Mouse (Mus musculus): ENCODE measurements around the gene Mtch2. TPM values are rescaled to one million over a fixed set of nuclear protein-coding genes. Genes with fewer than 3 reads are reported as not detected.
"Not testable (repeated sequence)": the region's sequence is repeated elsewhere in the genome, so short reads cannot be mapped to it uniquely, and the experiment has no call there.

Gene Mtch2
- total RNA-seq (2021), result 248 and 259 TPM in 2 replicates
- long read RNA-seq, transcript Mtch2-205 (13 exons, 2,596 nt), result major isoform, 262 of 313 reads
- long read RNA-seq, transcript Mtch2-202 (12 exons, 2,281 nt), result minor isoform, 6 of 313 reads
- long read RNA-seq, partial matches to known transcripts, result 10 of 313 reads
- long read RNA-seq, other reads (novel, unspliced or antisense), result 27 of 313 reads

DNA sequence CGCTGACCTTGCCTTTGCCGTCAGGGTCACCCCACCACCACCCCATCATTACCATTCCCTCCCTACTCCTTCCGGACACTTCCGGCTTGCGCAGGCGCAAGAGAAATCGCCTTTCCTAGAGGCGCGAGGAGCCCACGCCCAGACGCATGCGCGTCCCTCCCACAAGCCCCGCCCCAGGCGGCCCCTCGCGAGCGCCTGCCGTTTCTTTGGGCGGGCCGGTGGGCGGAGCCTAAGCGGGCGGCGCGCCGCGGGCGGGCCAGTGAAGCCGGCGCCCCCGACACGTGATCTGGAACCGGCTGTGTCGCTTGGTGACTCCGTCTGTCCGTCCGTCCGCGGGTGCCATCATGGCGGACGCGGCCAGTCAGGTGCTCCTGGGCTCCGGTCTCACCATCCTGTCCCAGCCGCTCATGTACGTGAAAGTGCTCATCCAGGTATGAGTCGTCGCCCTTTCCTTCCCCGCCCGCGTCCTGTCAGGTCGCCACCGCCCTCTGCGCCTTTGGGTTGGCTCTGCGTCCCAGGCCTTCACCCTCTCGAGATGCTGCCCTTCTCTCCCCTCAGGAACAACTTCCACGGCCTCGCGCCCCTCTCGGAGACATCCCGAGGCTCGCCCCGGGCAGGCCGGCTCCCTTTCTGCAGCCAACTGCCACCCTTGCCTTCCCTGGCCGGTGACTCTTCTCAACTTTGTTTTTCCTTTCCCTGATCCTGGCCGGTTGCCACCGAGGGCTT is at the start of gene Mtch2:
TSS of gene Mtch2 (plus strand) at position 201 of the 726 bp plus-strand sequence.
- peak; percentile 100 for DNase-seq

DNA sequence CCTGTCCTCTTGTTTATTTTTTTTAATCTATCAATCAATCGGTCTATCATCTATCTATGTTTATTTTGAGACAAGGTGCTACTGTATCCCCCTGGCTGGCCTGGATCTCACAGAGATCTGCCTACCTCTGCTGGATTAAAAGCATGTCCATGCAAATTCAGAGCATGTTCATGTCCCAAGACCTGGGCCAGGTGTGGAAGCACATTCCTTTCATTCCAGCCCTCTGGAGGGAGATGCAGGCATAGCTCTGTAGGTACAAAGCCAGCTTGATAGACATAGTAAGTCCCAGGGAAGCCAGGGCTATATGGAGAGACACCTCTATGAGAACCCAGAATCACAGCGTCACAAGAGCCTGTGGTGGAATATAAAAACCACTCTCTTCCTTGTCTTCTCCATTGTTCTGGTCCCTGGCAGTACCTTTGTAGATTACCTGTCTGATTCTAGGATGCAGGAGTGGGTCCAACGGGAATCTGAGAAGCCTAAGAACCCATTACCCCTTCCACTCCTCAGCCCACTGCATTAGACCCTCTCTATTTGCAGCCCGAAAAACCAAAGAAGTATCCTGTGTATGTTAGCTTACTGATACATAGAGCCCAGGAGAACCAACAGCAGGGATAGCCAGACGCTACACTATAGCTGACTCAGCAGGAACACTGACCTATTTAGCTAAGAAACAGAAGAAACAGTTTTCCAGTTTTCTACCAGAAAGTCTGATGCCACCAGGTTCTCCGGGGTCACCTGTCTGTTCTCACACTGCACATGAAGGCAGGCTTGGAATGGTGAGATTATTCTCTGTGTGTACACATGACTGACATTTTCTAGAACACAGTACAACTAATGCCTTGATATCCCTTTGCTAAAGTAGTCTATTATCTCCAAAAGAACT is 38.5 kb upstream of the Mtch2 start:
- DNase-seq, result no peak

DNA sequence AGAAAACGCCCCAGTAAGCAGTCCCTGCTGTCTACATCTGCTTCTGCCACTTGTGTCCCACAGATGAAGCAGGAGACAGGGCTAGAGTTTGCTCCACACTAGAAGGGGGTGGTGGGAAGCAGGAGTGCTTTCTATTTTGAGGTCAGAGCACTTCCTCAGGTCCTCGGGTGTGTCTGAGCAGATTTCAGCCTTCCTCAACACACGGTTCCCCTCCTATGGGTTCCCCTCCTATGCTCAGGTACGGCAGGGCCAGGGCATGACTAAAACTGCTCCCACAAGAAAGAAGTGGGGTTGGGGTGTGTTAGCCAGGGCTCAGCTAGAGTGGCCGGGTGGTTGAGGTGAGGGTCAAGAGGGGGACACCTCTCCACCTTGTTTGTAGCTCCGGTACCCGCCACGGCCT is 36.2 kb upstream of the Mtch2 start:
- no peak for DNase-seq

DNA sequence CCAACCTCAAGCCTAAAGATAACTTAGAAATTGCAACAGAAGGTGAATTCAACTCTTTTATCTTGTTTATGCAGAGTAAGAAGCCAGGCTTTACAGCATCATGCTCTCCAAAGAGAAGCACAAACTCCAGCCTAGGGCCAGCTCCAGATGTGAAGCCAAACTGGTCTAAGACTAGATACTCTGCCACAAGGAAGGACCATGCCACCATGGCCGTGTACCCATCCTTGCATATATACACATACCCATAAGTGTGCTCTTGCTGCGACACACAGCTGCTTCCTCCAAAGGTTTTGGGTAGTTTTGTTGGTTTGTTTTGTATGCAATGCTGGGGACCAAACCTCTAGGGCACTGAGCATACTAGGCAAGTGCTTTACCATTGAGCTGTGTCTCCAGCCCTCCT is 31.7 kb upstream of the Mtch2 start:
- no peak for DNase-seq

DNA sequence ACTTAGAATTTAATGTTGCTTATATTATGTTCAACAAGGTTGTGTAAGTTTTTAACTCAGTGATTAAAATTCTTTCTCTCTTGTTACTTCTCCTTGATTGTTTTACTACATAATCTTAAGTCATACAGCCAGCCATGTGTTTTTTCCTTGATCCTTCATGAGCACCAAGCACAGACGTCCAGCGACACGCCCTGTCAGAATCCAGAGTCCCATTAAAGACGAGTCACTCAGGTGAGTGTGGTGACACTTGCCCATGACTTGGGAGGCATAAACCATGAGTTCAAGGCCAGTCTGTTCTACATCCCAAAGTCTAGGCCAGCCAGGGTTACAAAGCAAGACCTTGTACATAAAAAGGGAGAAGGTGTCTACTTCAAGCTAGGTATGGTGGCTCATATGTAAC is 30.8 kb upstream of the Mtch2 start:
- DNase-seq, result no peak

DNA sequence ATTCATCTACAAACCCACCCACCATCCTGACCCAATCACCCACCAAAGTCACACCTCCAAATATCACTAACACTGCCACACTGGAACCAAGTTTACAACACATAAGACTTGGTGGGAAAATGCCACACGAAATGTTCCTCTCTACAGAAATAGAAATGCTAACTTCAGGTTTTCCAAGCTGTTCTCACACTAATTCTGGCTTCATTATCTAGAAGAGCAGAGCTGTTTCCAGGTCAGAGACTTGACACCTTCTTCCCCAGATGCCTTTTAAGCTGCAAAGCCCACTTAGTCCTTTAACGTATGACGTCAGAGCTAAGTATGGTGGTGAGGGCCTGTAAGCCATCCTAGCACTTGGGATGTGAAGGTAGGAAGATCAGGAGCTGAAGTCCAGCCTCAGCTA is 28.2 kb upstream of the Mtch2 start:
- DNase-seq, result no peak

DNA sequence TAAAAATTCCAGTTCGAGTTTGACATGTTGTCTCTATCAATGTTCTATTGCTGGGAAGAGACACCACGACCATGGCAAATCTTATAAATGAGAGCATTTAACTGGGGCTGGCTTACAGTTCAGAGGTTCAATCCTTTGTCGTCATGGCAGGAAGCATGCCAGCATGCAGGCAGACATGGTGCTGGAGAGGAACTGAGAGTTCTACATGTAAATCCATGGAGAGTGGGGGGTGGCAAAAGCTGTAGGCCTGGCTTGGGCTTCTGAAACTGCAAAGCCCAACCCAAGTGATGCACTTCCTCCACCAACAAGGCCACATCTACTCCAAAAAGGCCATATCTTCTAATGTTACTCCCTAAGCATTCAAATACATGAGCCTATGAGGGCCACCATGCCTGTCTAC is 26.1 kb upstream of the Mtch2 start:
- DNase-seq, result no peak

DNA sequence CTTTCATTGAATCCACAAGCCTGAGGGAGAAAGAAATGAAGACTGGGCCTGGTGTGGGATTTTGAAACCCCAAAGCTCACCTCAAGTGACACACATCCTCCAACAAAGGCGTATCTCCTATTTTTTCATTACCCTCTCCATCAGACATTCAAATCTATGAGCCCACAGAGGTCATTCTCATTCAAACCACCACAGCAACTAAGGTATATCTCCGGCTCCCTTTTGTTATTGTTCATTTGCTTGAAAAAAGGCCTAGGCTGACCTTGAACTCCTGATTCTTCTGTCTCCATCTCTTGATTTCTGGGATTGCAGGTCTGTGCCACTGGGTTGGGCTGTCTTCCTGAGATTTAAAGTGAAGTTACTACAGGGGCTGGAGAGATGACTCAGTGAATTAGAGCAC is 24.0 kb upstream of the Mtch2 start:
- DNase-seq, result no peak

DNA sequence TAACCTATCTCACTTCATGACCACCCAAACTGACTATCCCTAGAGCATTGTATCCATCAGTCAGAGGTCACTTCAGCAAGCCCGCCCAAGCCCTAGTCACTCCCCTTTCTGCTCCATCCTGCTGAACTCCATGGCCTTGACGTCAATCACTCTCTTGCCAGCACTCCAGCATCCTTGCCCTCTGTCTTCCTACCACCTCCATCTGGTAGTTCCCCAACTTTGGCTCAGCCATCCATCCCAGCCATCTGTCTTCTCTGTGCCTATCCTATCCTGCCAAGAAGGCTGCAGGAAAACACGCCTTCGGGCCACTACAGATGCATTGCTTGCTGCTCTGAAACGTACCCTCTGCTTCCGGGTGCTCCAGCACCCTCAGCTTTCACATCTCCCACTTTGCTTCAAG is 23.2 kb upstream of the Mtch2 start:
- no peak for DNase-seq

DNA sequence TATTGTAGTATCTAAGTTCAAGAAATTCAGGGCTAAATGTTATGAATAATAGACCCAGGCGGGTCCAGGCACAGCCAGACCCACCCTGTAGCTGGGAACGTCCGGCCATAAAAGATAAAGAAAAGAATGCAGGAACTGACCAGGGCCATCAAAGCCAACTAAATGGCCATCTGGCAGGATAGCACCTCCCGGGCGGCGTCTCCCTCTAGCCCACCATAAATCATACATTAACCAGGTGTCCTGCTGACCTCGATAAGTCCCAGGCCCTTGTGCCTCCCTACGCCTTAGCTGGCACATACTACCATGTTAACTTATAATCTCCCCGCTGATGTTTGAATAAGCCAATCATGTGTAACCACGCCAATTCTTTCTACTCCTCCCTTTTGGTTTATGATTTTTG is 22.4 kb upstream of the Mtch2 start:
- DNase-seq, result not testable (repeated sequence)

DNA sequence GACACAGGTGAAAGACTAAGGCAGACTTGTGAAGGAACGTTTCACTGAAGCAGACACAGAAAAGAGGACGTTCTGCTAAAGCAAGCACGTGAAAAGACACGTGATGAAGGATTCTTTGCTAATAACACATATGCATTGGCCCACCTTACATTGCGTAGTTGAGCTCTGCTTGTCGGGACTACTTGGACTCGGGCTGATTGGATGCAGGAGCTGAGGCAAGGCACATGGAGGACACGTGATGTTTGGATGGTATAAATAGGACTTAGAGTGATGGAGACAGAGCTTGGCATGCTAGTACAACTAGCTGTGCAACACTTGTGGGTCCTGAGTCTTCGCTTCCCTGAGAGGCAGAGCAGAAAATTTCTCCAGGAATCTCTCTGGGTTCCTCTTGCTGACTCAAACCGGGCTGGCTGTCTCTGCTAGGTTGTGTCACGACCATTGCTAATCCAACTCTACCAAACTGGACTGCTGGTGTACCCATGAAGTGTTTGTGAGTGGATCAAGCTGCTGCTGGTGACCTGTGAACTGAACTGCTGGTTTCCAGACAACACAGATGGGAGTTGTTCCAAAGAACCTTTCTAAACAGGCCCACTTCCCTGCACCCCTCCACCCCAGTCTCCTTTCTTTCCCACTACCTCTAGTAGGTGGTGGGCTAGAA is 21.3 kb upstream of the Mtch2 start:
- DNase-seq, result no peak

DNA sequence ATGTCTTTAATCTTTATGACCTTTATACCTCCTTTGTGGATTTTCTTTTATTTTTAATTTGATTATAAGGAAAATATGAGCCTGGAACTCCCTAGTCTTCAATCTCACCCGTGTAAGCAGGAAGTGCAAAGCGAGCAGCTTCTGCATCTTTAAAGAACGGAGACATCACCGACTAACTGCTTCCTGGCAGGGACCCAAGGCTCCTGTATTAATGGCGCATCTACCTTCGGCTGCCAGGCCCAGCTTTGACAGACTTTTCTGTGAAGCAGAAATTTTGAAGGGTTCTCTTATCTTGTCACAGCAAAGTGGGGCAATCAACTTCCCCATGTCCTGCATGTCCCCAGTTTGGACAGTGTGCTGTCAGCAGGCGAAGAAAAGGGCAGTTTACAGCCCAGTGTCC is 18.2 kb upstream of the Mtch2 start:
- DNase-seq, result no peak

DNA sequence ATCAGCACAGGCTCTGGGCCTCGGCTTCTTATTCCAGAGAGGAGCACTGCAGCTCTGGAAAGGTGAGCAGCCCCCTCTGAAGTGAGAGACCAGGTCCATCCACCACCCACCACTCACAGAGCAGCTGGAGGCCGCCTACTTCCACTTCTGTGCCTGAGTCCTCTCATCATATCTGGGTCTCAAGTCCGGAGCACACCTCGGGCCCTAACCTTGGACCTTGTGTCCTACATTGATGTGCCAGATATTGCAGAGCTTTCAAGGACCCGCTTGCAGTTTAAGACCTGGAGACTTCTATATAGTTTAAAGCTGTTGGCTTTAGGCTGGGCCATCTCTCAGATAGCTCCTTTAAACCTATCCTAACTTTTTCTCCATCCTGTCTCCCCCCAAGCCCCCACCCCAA is 13.5 kb upstream of the Mtch2 start:
- no peak for DNase-seq

DNA sequence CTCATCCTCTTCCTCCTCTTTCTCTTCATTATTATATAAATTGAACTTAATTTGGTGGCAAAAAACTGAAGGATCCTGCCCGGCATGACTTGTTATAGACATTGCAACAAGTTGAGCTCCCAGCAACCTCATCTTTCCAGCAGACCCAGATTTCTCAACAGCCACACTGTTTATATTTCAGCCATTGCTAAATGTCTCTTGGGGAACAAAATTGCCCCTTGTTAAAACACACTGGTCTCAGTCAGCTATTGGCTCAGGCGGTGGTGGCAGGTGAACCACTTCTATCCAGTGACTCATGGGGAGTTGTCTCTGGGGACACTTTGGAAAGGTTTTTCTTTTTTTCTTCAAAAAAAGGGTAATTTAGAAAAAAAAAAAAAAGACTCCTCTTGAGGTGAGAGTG is 8.3 kb upstream of the Mtch2 start:
- no peak for DNase-seq

DNA sequence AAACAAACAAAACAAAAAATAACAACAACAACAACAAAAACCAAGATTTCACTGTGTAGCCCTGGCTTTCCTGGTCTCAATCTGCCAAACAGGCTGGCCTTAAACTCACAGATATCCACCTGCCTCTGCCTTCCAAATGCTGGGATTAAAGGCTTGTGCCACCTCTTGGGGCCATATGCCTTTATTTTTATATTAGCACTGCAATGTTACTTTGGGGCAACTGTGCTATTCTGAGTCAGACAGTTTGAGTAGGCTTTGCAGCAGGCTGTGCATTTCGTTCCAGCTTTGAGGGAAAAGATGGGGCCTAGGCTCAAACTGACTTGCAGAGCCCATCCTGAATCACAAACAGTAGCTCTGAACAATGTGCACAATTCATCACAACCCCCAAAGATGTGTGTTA is 3.3 kb upstream of the Mtch2 start:
- no peak for DNase-seq

DNA sequence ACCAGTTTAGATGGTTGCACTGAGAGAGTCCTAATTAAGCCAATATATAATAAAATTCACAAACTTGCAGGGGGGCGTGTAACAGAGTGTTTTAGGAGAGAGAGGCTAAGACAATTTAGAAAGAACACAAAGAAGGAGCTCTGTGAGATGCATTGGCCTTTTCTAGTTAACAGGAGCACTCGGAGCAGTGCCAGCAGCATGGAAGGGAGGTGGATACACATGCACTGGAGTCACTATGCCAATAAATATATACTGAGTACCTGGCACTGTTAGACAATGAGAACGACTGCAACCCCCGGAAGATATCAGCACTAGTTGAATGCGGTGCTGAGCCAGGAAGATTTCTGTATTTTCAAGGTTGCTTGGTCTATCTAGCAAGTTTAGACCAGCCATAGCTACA is 2.7 kb upstream of the Mtch2 start:
- DNase-seq, result no peak

DNA sequence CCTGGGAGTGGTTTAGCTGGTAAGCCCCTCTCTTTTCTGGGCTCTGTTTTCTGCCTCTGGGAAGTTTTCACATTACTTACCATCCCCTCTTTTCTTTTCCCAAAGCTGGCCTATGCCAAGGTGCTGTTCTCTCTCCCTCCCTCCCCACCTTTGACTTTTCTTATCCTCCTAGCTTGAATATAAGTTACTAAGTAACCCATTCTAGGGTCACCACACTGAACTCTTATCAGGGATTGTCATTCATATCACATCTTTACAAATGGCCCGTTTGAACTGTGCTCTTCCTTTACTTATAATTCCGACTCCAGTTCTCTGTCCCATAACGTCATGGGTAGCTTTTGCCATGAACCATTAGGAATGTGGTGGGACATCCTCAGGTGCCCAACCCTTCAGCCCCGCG is 1.7 kb upstream of the Mtch2 start:
- no peak for DNase-seq

DNA sequence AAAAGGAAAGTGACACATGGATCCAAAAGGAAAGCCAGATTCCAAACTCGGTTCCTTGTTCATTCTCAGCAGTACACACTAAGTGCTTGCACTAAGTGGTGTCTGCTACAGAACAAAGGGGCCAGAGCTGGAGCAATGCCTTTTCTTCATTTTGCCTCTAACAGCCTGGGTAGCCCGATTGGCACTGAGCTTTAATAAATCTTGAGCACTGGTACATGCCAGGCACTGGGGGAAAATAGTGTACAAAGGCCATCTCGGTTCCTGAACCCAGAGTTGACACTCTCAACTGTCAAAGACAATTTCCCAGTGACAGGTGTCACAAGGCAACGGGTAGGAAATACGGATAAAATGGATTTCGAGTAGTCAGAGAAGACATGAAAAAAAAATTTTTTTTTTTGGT is 784 bp upstream of the Mtch2 start:
- no peak for DNase-seq

DNA sequence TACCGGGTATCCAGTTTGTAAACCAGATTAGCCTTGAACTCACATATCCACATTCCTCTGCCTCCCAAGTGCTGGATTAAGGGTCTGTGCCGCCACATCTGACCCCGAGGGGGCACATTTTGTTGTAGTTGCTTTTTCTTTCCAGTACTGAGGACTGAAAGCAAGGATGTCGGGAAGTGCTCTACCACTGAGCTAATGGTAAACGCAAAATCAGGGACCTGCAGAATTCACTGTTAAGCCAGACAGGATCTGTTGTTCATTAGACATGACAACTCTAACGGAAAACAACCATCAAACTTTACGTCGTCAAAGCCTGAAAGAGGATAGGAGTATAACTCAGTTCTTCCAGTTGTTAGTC is 379 bp upstream of the Mtch2 start:
- peak; percentile 6 for DNase-seq

DNA sequence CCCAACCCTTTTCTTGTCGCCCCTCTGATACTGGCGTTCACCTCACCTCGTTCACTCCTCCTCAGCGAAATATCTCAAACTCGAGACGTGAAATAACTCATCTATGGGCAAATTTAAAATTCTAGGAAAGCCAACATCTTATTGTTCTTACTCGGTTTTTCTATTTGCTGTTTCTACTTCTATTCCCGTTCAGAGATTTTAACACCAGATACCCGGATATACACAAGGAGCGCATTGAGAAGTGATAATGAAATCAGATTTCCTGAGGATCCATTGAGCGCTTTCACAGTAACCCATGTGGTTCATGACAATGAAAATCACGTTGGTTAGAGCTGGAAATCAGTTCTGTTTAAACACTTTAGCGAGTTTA is 711 bp downstream of the Mtch2 start:
- DNase-seq, result no peak

DNA sequence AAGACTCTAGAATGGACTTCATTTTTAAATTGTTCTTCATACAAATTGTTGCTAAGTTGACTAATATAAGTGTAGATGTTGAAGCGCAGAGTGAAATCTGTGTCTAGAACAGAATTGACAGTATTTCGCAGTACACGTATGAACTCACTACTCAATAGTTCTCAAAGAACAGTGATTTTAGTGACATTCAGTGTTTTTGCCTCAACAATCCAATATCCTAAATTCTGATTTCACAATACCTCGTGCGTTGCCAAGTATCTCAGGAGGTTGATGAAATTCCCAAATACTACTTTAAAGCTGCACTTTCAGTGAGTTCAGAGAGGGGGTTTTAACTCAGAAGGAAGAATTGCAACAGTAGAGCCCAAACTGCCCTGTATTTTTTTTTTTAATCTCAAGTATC is 1.4 kb downstream of the Mtch2 start:
- no peak for DNase-seq

DNA sequence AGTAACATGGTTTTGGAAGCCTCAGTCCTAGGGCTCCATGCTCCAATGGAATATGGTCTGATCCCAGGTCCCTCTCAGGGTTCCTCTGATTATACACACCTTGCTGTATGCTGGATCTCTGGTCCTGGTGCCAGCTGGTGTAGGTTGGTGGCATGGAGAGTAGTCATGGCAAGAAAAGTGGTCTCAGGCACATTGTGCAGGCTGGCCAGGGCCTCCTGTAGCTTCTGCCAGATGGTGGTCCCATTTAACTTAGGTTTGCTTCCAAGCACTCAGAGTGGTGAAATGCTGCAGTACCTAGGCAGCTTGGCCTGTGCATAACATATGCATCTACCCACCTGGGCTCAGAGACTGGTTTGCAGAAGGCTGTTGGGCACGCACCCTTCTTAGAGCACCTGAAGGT is 3.4 kb downstream of the Mtch2 start:
- no peak for DNase-seq

DNA sequence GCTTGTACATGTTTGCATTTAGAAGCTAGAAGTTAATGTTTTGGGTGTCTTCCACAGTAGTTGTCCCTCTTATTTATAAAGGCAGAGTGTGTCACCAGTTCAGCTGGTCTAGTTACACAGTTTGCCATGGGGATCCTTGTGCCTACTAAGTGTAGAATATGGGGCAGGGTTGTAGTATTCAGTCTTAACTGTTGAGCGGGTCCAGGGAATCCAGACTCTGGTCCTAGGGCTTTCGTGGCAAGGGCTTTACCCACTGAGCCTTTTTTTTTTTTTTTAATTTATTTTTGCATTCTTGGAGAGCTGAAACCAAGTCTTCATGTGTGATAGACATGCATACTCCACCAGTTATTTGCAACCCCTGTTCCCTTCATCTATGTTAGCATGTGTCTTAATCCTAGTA is 14.5 kb downstream of the Mtch2 start:
- no peak for DNase-seq

Data from adrenal gland, postnatal 25 days (tissue).